Mouse (Mus musculus) hindbrain, embryonic 11.5 days (tissue): ENCODE measurements around the gene Fkbp3. TPM values are rescaled to one million over a fixed set of nuclear protein-coding genes. Genes with fewer than 3 reads are reported as not detected.

ENCODE experiments used
- ATAC-seq: fragments of 200-750 bp; cut with Nextera tagmentation; 2 replicates; pipeline ENCODE4 v1.8.0; 2017; ENCODE audit warnings: mild to moderate bottlenecking, moderate TSS enrichment, moderate library complexity; ENCODE audit not compliant: low FRiP score
- DNase-seq: peaks from one replicate; pipeline ENCODE4 v3.0.0-alpha.2; 2015; ENCODE audit warnings: low spot score
- H3K27ac ChIP-seq: fragments of 300-500 bp; sonication (generic); 2 replicates; pipeline ENCODE4 v1.5.1; 2014; ENCODE audit warnings: mild to moderate bottlenecking, low read depth, low read length
- H3K27me3 ChIP-seq: fragments of 300-500 bp; sonication (generic); 2 replicates; pipeline ENCODE4 v1.6.1; 2014; ENCODE audit warnings: mild to moderate bottlenecking, low read length, moderate library complexity, mixed read lengths; ENCODE audit not compliant: control insufficient read depth, insufficient read depth
- H3K36me3 ChIP-seq: fragments of 300-500 bp; sonication (generic); 2 replicates; pipeline ENCODE4 v1.6.1; 2014; ENCODE audit warnings: mild to moderate bottlenecking, low read length, moderate library complexity, mixed read lengths; ENCODE audit not compliant: control insufficient read depth, insufficient read depth
- H3K4me1 ChIP-seq: fragments of 300-500 bp; sonication (generic); replicated peaks from 2 replicates; pipeline ENCODE4 v1.6.1; 2014; ENCODE audit warnings: low read length, mixed read lengths; ENCODE audit not compliant: control insufficient read depth, insufficient read depth
- H3K4me2 ChIP-seq: fragments of 300-500 bp; sonication (generic); replicated peaks from 2 replicates; pipeline ENCODE4 v1.6.1; 2014; ENCODE audit warnings: mild to moderate bottlenecking, low read depth, low read length
- H3K4me3 ChIP-seq: fragments of 300-500 bp; sonication (generic); 2 replicates; pipeline ENCODE4 v1.5.1; 2014; ENCODE audit warnings: low read depth, low read length
- H3K9ac ChIP-seq: fragments of 300-500 bp; sonication (generic); 2 replicates; pipeline ENCODE4 v1.6.1; 2014; ENCODE audit warnings: low read depth, low read length
- H3K9me3 ChIP-seq: fragments of 300-500 bp; sonication (generic); 2 replicates; pipeline ENCODE4 v1.6.1; 2016; ENCODE audit warnings: low read length; ENCODE audit not compliant: control insufficient read depth
- WGBS: fragments of 180-500 bp; shearing (Covaris S2); extraction: QIAGEN DNeasy Blood & Tissue Kit; methylation state at CpG from one replicate; pipeline ENCODE4 v1.1.7; 2014; 5-methylcytosine and 5-hydroxymethylcytosine counted together
- polyA plus RNA-seq: library from polyadenylated mRNA; unstranded; fragments of >200 nt; fragmentation: Nextera tagmentation; extraction: Ambion mirVana; gene quantifications from 2 replicates; pipeline ENCODE4 v1.2.1, GENCODE M21; 2014

Fkbp3 gene
- polyA plus RNA-seq, 1 experiment from 2014 or later = 706 TPM

GRCm38 (mm10) chr12:65075733-65076310 is 2.0 kb upstream of the Fkbp3 start:
- Histone ChIP-seq H3K4me3 (peak overlapping the region; percentile 82), H3K9ac (peak overlapping the region; percentile 74), H3K4me2 (peak overlapping the region; percentile 80), H3K36me3 (no peaks in the 10 kb centered on the region), H3K27me3 (no peaks in the 10 kb centered on the region), H3K27ac (peak overlapping the region; percentile 70), H3K4me1 (peaks cover 6% of the 10 kb centered on the region; the same call in 1 of the 2 replicates), H3K9me3 (no peaks in the 10 kb centered on the region)
- DNase-seq (peak; percentile 56), ATAC-seq (no peak)
- under 1% methylated on average over 39 of the region's 41 CpGs for WGBS

GRCm38 (mm10) chr12:65075085-65075732 is 1.4 kb upstream of the Fkbp3 start, which contains the start of gene Fancm:
Gene Fancm, plus strand, starts transcription at chr12:65075603.
- H3K36me3 ChIP-seq = no peaks in the 10 kb centered on the region
- H3K27me3 ChIP-seq = no peaks in the 10 kb centered on the region
- DNase-seq (peak; percentile 95), ATAC-seq (peak; percentile 29)
- H3K9me3 ChIP-seq = no peaks in the 10 kb centered on the region
- 3% methylated on average over 39 of the region's 39 CpGs for WGBS
- H3K4me2 ChIP-seq = peak within 1 kb of the TSS; percentile 80
- peak within 1 kb of the TSS; percentile 74 for H3K9ac ChIP-seq
- H3K4me1 ChIP-seq = peaks cover 6% of the 10 kb centered on the region; the same call in 1 of the 2 replicates
- peak within 1 kb of the TSS; percentile 82 for H3K4me3 ChIP-seq
- peak within 1 kb of the TSS; percentile 70 for H3K27ac ChIP-seq

- WGBS = 48% methylated on average over 7 of the region's 7 CpGs
- Histone ChIP-seq H3K27me3 (no peaks in the 10 kb centered on the region), H3K4me3 (peak overlapping the region; percentile 82), H3K4me2 (peak overlapping the region; percentile 61), H3K9me3 (no peaks in the 10 kb centered on the region), H3K27ac (no peak overlapping the region), H3K4me1 (peaks cover 6% of the 10 kb centered on the region; the same call in 1 of the 2 replicates), H3K9ac (no peak overlapping the region), H3K36me3 (no peaks in the 10 kb centered on the region)
- DNase-seq = no peak
- no peak for ATAC-seq
These were observed 844 bp upstream of the Fkbp3 start for GRCm38 (mm10) chr12:65074651-65075050.

- 7% methylated on average over 21 of the region's 21 CpGs for WGBS
- Histone ChIP-seq H3K4me3 (peak overlapping the region; percentile 81), H3K27ac (peak overlapping the region; percentile 91), H3K4me1 (peaks cover 6% of the 10 kb centered on the region; the same call in 1 of the 2 replicates), H3K36me3 (no peaks in the 10 kb centered on the region), H3K4me2 (peak overlapping the region; percentile 50), H3K9me3 (no peaks in the 10 kb centered on the region), H3K27me3 (no peaks in the 10 kb centered on the region), H3K9ac (peak overlapping the region; percentile 90)
- ATAC-seq = peak; percentile 83
- no peak for DNase-seq
These were observed 746 bp downstream of the Fkbp3 start for GRCm38 (mm10) chr12:65072911-65073610.

- no peak overlapping the region for H3K9ac ChIP-seq
- H3K27ac ChIP-seq = no peak overlapping the region
- no peak for ATAC-seq
- H3K27me3 ChIP-seq = no peaks in the 10 kb centered on the region
- H3K36me3 ChIP-seq = peaks cover 6% of the 10 kb centered on the region; the same call in 1 of the 2 replicates
- DNase-seq = no peak
- WGBS = 95% methylated on average over 4 of the region's 4 CpGs
- H3K4me2 ChIP-seq = no peak overlapping the region
- H3K9me3 ChIP-seq = no peaks in the 10 kb centered on the region
- no peaks in the 10 kb centered on the region for H3K4me1 ChIP-seq
- H3K4me3 ChIP-seq = no peak overlapping the region
These were observed 5.4 kb downstream of the Fkbp3 start for GRCm38 (mm10) chr12:65068409-65068808.

- H3K4me3 ChIP-seq = no peak overlapping the region
- H3K9me3 ChIP-seq = no peaks in the 10 kb centered on the region
- H3K4me1 ChIP-seq = no peaks in the 10 kb centered on the region
- DNase-seq = no peak
- no peak overlapping the region for H3K4me2 ChIP-seq
- H3K9ac ChIP-seq = no peak overlapping the region
- no peak overlapping the region for H3K27ac ChIP-seq
- WGBS = 81% methylated on average over 3 of the region's 3 CpGs
- peaks cover 7% of the 10 kb centered on the region for H3K36me3 ChIP-seq
- ATAC-seq = no peak
- H3K27me3 ChIP-seq = no peaks in the 10 kb centered on the region
These were observed 7.6 kb downstream of the Fkbp3 start for GRCm38 (mm10) chr12:65066234-65066633.

GRCm38 (mm10) chr12:65065241-65065640 is 8.6 kb downstream of the Fkbp3 start:
- Histone ChIP-seq H3K9ac (no peak overlapping the region), H3K4me2 (no peak overlapping the region), H3K27me3 (no peaks in the 10 kb centered on the region), H3K36me3 (peaks cover 7% of the 10 kb centered on the region), H3K27ac (no peak overlapping the region), H3K9me3 (no peaks in the 10 kb centered on the region), H3K4me1 (no peaks in the 10 kb centered on the region), H3K4me3 (no peak overlapping the region)
- DNase-seq (no peak), ATAC-seq (no peak)
- WGBS = 82% methylated on average over 2 of the region's 2 CpGs

- no peak for DNase-seq
- H3K27me3 ChIP-seq = no peaks in the 10 kb centered on the region
- H3K4me3 ChIP-seq = no peak overlapping the region
- no peaks in the 10 kb centered on the region for H3K4me1 ChIP-seq
- H3K9me3 ChIP-seq = no peaks in the 10 kb centered on the region
- H3K36me3 ChIP-seq = peaks cover 7% of the 10 kb centered on the region
- ATAC-seq = no peak
- H3K9ac ChIP-seq = no peak overlapping the region
- no peak overlapping the region for H3K27ac ChIP-seq
- no peak overlapping the region for H3K4me2 ChIP-seq
These were observed 12.7 kb downstream of the Fkbp3 start for GRCm38 (mm10) chr12:65061082-65061481.
